Mouse (Mus musculus): ENCODE data around the gene Adad2. TPM values are rescaled to one million over a fixed set of nuclear protein-coding genes. Genes with fewer than 3 reads are reported as not detected.

Gene Adad2
- polyA plus RNA-seq, 1 experiment: not detected

GRCm38 (mm10) chr8:119632246-119632645 is 19.7 kb downstream of the Adad2 start:
- H3K4me3 ChIP-seq (ENCODE audit: insufficient read depth, low read depth, low read length): no peak overlapping the region
- 88% methylated on average over 9 of the region's 9 CpGs for whole genome bisulfite sequencing
- peaks cover 10% of the 10 kb centered on the region for H3K4me1 ChIP-seq (ENCODE audit: control insufficient read depth, insufficient read depth, low read length)

GRCm38 (mm10) chr8:119632909-119633308 is 20.4 kb downstream of the Adad2 start:
- Histone ChIP-seq H3K4me1 (ENCODE audit: control insufficient read depth, insufficient read depth, low read length) (peaks cover 10% of the 10 kb centered on the region), H3K4me3 (ENCODE audit: insufficient read depth, low read depth, low read length) (no peak overlapping the region), H3K27ac (ENCODE audit: insufficient read depth, low read depth, low read length) (no peak overlapping the region)
- TF ChIP-seq POLR2A (IDR thresholded peaks at IDR 0.05; ENCODE audit: insufficient read depth, low read depth, low read length) (no peak), CTCF (IDR thresholded peaks at IDR 0.05; ENCODE audit: insufficient read depth, low read depth, low read length) (no peak)
- 56% methylated on average over 29 of the region's 29 CpGs for WGBS

More at GRCm38 (mm10) chr8:119632246-119632645, 19.7 kb downstream of the Adad2 start:
- TF ChIP-seq CTCF (IDR thresholded peaks at IDR 0.05; ENCODE audit: insufficient read depth, low read depth, low read length): no peak
- no peak for TF ChIP-seq POLR2A (IDR thresholded peaks at IDR 0.05; ENCODE audit: insufficient read depth, low read depth, low read length)
- H3K27ac ChIP-seq (ENCODE audit: insufficient read depth, low read depth, low read length): no peak overlapping the region

- TF ChIP-seq POLR2A (IDR thresholded peaks at IDR 0.05; ENCODE audit: insufficient read depth, low read depth, low read length) (no peak), CTCF (IDR thresholded peaks at IDR 0.05; ENCODE audit: insufficient read depth, low read depth, low read length) (no peak)
- Histone ChIP-seq H3K4me3 (ENCODE audit: insufficient read depth, low read depth, low read length) (no peak overlapping the region), H3K4me1 (ENCODE audit: control insufficient read depth, insufficient read depth, low read length) (peaks cover 10% of the 10 kb centered on the region), H3K27ac (ENCODE audit: insufficient read depth, low read depth, low read length) (no peak overlapping the region)
- WGBS: 28% methylated on average over 14 of the region's 14 CpGs
Observed at GRCm38 (mm10) chr8:119634616-119635336, 22.2 kb downstream of the Adad2 start.

GRCm38 (mm10) chr8:119635378-119635777 is 22.8 kb downstream of the Adad2 start, which contains the start of gene Kcng4:
Gene Kcng4, minus strand, starts transcription at chr8:119635680.
- H3K4me3 ChIP-seq (ENCODE audit: insufficient read depth, low read depth, low read length): no peak within 1 kb of the TSS
- TF ChIP-seq CTCF (IDR thresholded peaks at IDR 0.05; ENCODE audit: insufficient read depth, low read depth, low read length) (no peak), POLR2A (IDR thresholded peaks at IDR 0.05; ENCODE audit: insufficient read depth, low read depth, low read length) (no peak)
- H3K27ac ChIP-seq (ENCODE audit: insufficient read depth, low read depth, low read length): 0 out of 2 replicates have a peak within 1 kb of the TSS, but pooled peaks have one; percentile 14
- H3K4me1 ChIP-seq (ENCODE audit: control insufficient read depth, insufficient read depth, low read length): peaks cover 10% of the 10 kb centered on the region
- WGBS: 41% methylated on average over 6 of the region's 6 CpGs

- H3K4me1 ChIP-seq (ENCODE audit: control insufficient read depth, insufficient read depth, low read length): peaks cover 10% of the 10 kb centered on the region
- TF ChIP-seq CTCF (IDR thresholded peaks at IDR 0.05; ENCODE audit: insufficient read depth, low read depth, low read length) (no peak), POLR2A (IDR thresholded peaks at IDR 0.05; ENCODE audit: insufficient read depth, low read depth, low read length) (no peak)
- 0 out of 2 replicates have a peak overlapping the region, but pooled peaks have one; percentile 14 for H3K27ac ChIP-seq (ENCODE audit: insufficient read depth, low read depth, low read length)
- 75% methylated on average over 2 of the region's 2 CpGs for WGBS
- H3K4me3 ChIP-seq (ENCODE audit: insufficient read depth, low read depth, low read length): no peak overlapping the region
Observed at GRCm38 (mm10) chr8:119635958-119636357, 23.4 kb downstream of the Adad2 start.

GRCm38 (mm10) chr8:119636766-119637165 is 24.2 kb downstream of the Adad2 start:
- Histone ChIP-seq H3K4me3 (ENCODE audit: insufficient read depth, low read depth, low read length) (no peak overlapping the region), H3K4me1 (ENCODE audit: control insufficient read depth, insufficient read depth, low read length) (peaks cover 10% of the 10 kb centered on the region), H3K27ac (ENCODE audit: insufficient read depth, low read depth, low read length) (no peak overlapping the region)
- TF ChIP-seq CTCF (IDR thresholded peaks at IDR 0.05; ENCODE audit: insufficient read depth, low read depth, low read length): no peak
- TF ChIP-seq POLR2A (IDR thresholded peaks at IDR 0.05; ENCODE audit: insufficient read depth, low read depth, low read length): no peak
- WGBS: 79% methylated on average over 7 of the region's 7 CpGs

GRCm38 (mm10) chr8:119637381-119637780 is 24.8 kb downstream of the Adad2 start:
- Histone ChIP-seq H3K4me1 (ENCODE audit: control insufficient read depth, insufficient read depth, low read length) (peaks cover 10% of the 10 kb centered on the region), H3K4me3 (ENCODE audit: insufficient read depth, low read depth, low read length) (no peak overlapping the region), H3K27ac (ENCODE audit: insufficient read depth, low read depth, low read length) (no peak overlapping the region)
- TF ChIP-seq POLR2A (IDR thresholded peaks at IDR 0.05; ENCODE audit: insufficient read depth, low read depth, low read length) (no peak), CTCF (IDR thresholded peaks at IDR 0.05; ENCODE audit: insufficient read depth, low read depth, low read length) (no peak)
- 96% methylated on average over 4 of the region's 4 CpGs for WGBS

- no peak overlapping the region for H3K27ac ChIP-seq (ENCODE audit: insufficient read depth, low read depth, low read length)
- WGBS: 67% methylated on average over 6 of the region's 6 CpGs
- H3K4me1 ChIP-seq (ENCODE audit: control insufficient read depth, insufficient read depth, low read length): peaks cover 10% of the 10 kb centered on the region
- TF ChIP-seq CTCF (IDR thresholded peaks at IDR 0.05; ENCODE audit: insufficient read depth, low read depth, low read length): no peak
- no peak for TF ChIP-seq POLR2A (IDR thresholded peaks at IDR 0.05; ENCODE audit: insufficient read depth, low read depth, low read length)
- no peak overlapping the region for H3K4me3 ChIP-seq (ENCODE audit: insufficient read depth, low read depth, low read length)
Observed at GRCm38 (mm10) chr8:119638261-119638660, 25.7 kb downstream of the Adad2 start.

DNA sequence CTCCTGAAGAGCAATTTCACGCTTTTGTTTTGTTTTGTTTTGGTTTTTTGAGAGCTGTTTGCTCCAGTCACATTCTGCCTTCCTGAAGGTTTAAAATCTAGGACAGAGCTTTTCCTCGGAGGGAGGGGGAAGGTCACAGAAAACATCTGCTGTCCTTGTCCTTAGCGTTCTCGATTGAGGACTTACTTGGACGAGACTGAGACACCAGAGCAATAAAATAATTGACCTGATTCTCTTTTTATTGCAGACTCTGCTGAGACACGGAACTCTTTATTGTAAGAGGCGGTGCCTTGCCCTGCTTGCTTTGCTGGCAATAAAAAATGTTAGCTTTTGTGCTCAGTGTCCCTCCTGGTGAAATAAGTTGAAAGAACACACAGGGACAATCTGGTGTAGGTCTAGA is 27.3 kb downstream of the Adad2 start:
- Histone ChIP-seq H3K27ac (ENCODE audit: insufficient read depth, low read depth, low read length) (no peak overlapping the region), H3K4me1 (ENCODE audit: control insufficient read depth, insufficient read depth, low read length) (peaks cover 10% of the 10 kb centered on the region), H3K4me3 (ENCODE audit: insufficient read depth, low read depth, low read length) (no peak overlapping the region)
- WGBS: 56% methylated on average over 7 of the region's 7 CpGs
- TF ChIP-seq POLR2A (IDR thresholded peaks at IDR 0.05; ENCODE audit: insufficient read depth, low read depth, low read length) (no peak), CTCF (IDR thresholded peaks at IDR 0.05; ENCODE audit: insufficient read depth, low read depth, low read length) (no peak)

Measured in olfactory bulb, adult 2 months (tissue).